Mouse (Mus musculus): ENCODE measurements at regions not wholly inside any gene's neighbourhood (a gene's known extent, or its start where the extent isn't known, plus 50 kb on each side); places are given as distances from the start of the nearest gene placed in this dataset.

GRCm38 (mm10) chr12:60352138-60352537 is 1132.6 kb upstream of the Fbxo33 start:
- peak; percentile 65 to 75; a peak in 3 of 4 replicates for ATAC-seq (replicated peaks in 1 of 2; ENCODE audit: insufficient read depth in 1 of 2, low FRiP score in 2 of 2, low TSS enrichment in 1 of 2, low read depth in 1 of 2, poor library complexity in 2 of 2, severe bottlenecking in 2 of 2)

GRCm38 (mm10) chr12:60344437-60344836 is 1124.9 kb upstream of the Fbxo33 start:
- no peak for ATAC-seq (replicated peaks in 1 of 2; ENCODE audit: insufficient read depth in 1 of 2, low FRiP score in 2 of 2, low TSS enrichment in 1 of 2, low read depth in 1 of 2, poor library complexity in 2 of 2, severe bottlenecking in 2 of 2)

GRCm38 (mm10) chr12:60320063-60320462 is 1100.5 kb upstream of the Fbxo33 start:
- no peak for ATAC-seq (replicated peaks in 1 of 2; ENCODE audit: insufficient read depth in 1 of 2, low FRiP score in 2 of 2, low TSS enrichment in 1 of 2, low read depth in 1 of 2, poor library complexity in 2 of 2, severe bottlenecking in 2 of 2)

- ATAC-seq (replicated peaks in 1 of 2; ENCODE audit: insufficient read depth in 1 of 2, low FRiP score in 2 of 2, low TSS enrichment in 1 of 2, low read depth in 1 of 2, poor library complexity in 2 of 2, severe bottlenecking in 2 of 2) = peak; percentile 32 to 36; a peak in 1 of 4 replicates
These were observed 1073.1 kb upstream of the Fbxo33 start for GRCm38 (mm10) chr12:60292591-60292990.

GRCm38 (mm10) chr12:60288817-60289216 is 1069.3 kb upstream of the Fbxo33 start:
- no peak for ATAC-seq (replicated peaks in 1 of 2; ENCODE audit: insufficient read depth in 1 of 2, low FRiP score in 2 of 2, low TSS enrichment in 1 of 2, low read depth in 1 of 2, poor library complexity in 2 of 2, severe bottlenecking in 2 of 2)

- no peak for ATAC-seq (replicated peaks in 1 of 2; ENCODE audit: insufficient read depth in 1 of 2, low FRiP score in 2 of 2, low TSS enrichment in 1 of 2, low read depth in 1 of 2, poor library complexity in 2 of 2, severe bottlenecking in 2 of 2)
These were observed 1035.8 kb upstream of the Fbxo33 start for GRCm38 (mm10) chr12:60255286-60255685.

GRCm38 (mm10) chr12:60214002-60214401 is 994.5 kb upstream of the Fbxo33 start:
- no peak for ATAC-seq (replicated peaks in 1 of 2; ENCODE audit: insufficient read depth in 1 of 2, low FRiP score in 2 of 2, low TSS enrichment in 1 of 2, low read depth in 1 of 2, poor library complexity in 2 of 2, severe bottlenecking in 2 of 2)

GRCm38 (mm10) chr12:60175750-60176149 is 956.2 kb upstream of the Fbxo33 start:
- no peak for ATAC-seq (replicated peaks in 1 of 2; ENCODE audit: insufficient read depth in 1 of 2, low FRiP score in 2 of 2, low TSS enrichment in 1 of 2, low read depth in 1 of 2, poor library complexity in 2 of 2, severe bottlenecking in 2 of 2)

- ATAC-seq (replicated peaks in 1 of 2; ENCODE audit: insufficient read depth in 1 of 2, low FRiP score in 2 of 2, low TSS enrichment in 1 of 2, low read depth in 1 of 2, poor library complexity in 2 of 2, severe bottlenecking in 2 of 2) = no peak
These were observed 930.7 kb upstream of the Fbxo33 start for GRCm38 (mm10) chr12:60150266-60150665.

- ATAC-seq (replicated peaks in 1 of 2; ENCODE audit: insufficient read depth in 1 of 2, low FRiP score in 2 of 2, low TSS enrichment in 1 of 2, low read depth in 1 of 2, poor library complexity in 2 of 2, severe bottlenecking in 2 of 2) = no peak
These were observed 927.8 kb upstream of the Fbxo33 start for GRCm38 (mm10) chr12:60147364-60147763.

Data from hematopoietic stem cell, adult 5-6 weeks (primary cell).